Mouse (Mus musculus) limb, embryonic 15.5 days (tissue): ENCODE measurements around the gene Ntf5. TPM values are rescaled to one million over a fixed set of nuclear protein-coding genes. Genes with fewer than 3 reads are reported as not detected.
"Not testable (repeated sequence)": the region's sequence is repeated elsewhere in the genome, so short reads cannot be mapped to it uniquely, and the experiment has no call there.

Experiments
- ATAC-seq: fragments of 200-750 bp; cut with Nextera tagmentation; 2 replicates; pipeline ENCODE4 v1.8.0; 2017; ENCODE audit warnings: low read depth, moderate TSS enrichment; ENCODE audit not compliant: insufficient number of reproducible peaks, low FRiP score, low TSS enrichment
- H3K27ac ChIP-seq: fragments of 300-500 bp; sonication (generic); 2 replicates; pipeline ENCODE4 v1.5.1; 2015; ENCODE audit warnings: moderate library complexity, mild to moderate bottlenecking, inconsistent platforms
- H3K27me3 ChIP-seq: fragments of 300-500 bp; sonication (generic); 2 replicates; pipeline ENCODE4 v1.6.1; 2015; ENCODE audit warnings: inconsistent platforms
- H3K36me3 ChIP-seq: fragments of 300-500 bp; sonication (generic); 2 replicates; pipeline ENCODE4 v1.6.1; 2015; ENCODE audit warnings: inconsistent platforms
- H3K4me1 ChIP-seq: fragments of 300-500 bp; sonication (generic); 2 replicates; pipeline ENCODE4 v1.6.1; 2015; ENCODE audit warnings: inconsistent platforms
- H3K4me2 ChIP-seq: fragments of 300-500 bp; sonication (generic); 2 replicates; pipeline ENCODE4 v1.6.1; 2015; ENCODE audit warnings: mild to moderate bottlenecking, inconsistent platforms
- H3K4me3 ChIP-seq: fragments of 300-500 bp; sonication (generic); 2 replicates; pipeline ENCODE4 v1.5.1; 2015; ENCODE audit warnings: mild to moderate bottlenecking, inconsistent platforms
- H3K9ac ChIP-seq: fragments of 300-500 bp; sonication (generic); 2 replicates; pipeline ENCODE4 v1.6.1; 2015; ENCODE audit warnings: inconsistent platforms
- H3K9me3 ChIP-seq: fragments of 300-500 bp; sonication (generic); 2 replicates; pipeline ENCODE4 v1.6.1; 2016; ENCODE audit warnings: inconsistent platforms
- WGBS: fragments of 180-500 bp; shearing (Covaris S2); methylation state at CpG from one replicate; pipeline ENCODE4 v1.1.7; 2015; 5-methylcytosine and 5-hydroxymethylcytosine counted together
- polyA plus RNA-seq: library from polyadenylated mRNA; unstranded; fragments of >200 nt; fragmentation: Nextera tagmentation; extraction: Ambion mirVana; gene quantifications from 2 replicates; pipeline ENCODE4 v1.2.1, GENCODE M21; 2015

The Ntf5 gene
- polyA plus RNA-seq, 1 experiment from 2014 or later = 3.0 TPM

DNA sequence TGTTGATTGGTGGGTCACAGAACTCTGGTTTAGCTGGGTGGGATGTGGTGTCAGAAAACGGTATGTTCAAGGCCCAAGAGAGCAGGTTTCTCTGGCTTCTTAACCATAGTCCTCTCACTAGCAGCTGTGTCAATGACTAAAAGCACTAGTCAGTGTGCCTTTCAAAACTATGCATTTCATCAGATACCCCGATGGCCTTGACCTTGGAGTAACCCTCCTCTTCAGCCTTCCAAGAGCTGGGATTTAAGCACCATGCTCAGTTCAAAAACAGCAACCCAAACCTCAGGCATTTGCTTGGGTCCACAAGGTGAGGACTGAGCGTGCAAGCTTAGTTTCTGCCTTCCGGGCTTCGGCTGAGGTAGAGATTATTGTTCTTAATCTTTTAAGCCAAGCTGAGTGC, 41.1 kb upstream of the Ntf5 start:
- Histone ChIP-seq H3K4me2 (no peak overlapping the region), H3K27ac (no peak overlapping the region), H3K9ac (no peak overlapping the region), H3K4me3 (no peak overlapping the region), H3K4me1 (peaks cover 21% of the 10 kb centered on the region), H3K9me3 (no peaks in the 10 kb centered on the region), H3K36me3 (peaks cover 47% of the 10 kb centered on the region), H3K27me3 (peaks cover 26% of the 10 kb centered on the region)
- 81% methylated on average over 5 of the region's 5 CpGs for WGBS
- ATAC-seq = no peak

DNA sequence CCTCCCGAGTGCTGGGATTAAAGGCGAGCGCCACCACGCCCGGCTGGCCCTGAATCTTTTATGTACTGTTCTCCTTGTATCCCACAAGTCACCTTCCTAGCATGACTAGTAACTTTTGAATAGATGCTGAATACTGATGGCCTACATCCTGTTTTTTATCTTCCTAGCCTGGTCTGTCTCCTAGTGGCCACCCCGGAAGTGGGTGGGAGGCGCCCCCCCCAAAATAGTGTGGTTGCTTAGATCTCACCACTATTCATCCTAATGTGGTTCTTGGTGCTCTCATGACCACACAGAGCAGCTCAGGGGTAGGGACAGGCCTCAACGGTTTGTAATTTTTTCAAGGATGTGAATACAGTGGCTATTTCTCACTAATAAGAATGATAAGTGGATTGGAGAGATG, 38.9 kb upstream of the Ntf5 start:
- Histone ChIP-seq H3K36me3 (peaks cover 69% of the 10 kb centered on the region), H3K4me2 (no peak overlapping the region), H3K27ac (no peak overlapping the region), H3K4me3 (no peak overlapping the region), H3K9me3 (no peaks in the 10 kb centered on the region), H3K4me1 (peaks cover 12% of the 10 kb centered on the region), H3K27me3 (peaks cover 8% of the 10 kb centered on the region), H3K9ac (no peak overlapping the region)
- WGBS = 93% methylated on average over 8 of the region's 8 CpGs
- no peak for ATAC-seq

DNA sequence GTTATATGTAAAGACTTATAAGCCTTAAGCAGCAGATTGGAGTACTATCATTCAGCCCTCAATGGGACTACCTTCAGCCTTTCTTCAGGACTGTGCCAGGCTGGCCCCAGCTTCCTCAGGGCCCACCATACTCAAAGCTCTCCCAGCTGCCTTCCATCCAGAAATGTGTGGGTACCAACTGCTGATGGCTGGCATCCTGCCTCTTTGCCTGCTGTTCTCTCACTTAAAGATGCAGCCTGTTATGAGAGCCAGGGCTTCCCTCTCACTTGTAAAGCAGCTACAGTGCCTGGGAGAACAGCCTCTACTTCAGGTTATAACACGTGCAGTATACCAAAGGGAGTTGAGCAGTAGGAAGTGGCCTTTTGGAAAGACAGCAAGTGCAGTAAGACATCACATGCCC, 37.4 kb upstream of the Ntf5 start:
- peaks cover 83% of the 10 kb centered on the region for H3K36me3 ChIP-seq
- H3K27me3 ChIP-seq = no peaks in the 10 kb centered on the region

GRCm38 (mm10) chr7:45386077-45386476, 27.4 kb upstream of the Ntf5 start:
- Histone ChIP-seq H3K4me2 (no peak overlapping the region), H3K36me3 (peaks cover 96% of the 10 kb centered on the region), H3K4me3 (no peak overlapping the region), H3K27me3 (no peaks in the 10 kb centered on the region), H3K27ac (no peak overlapping the region), H3K9ac (no peak overlapping the region), H3K9me3 (no peaks in the 10 kb centered on the region), H3K4me1 (no peaks in the 10 kb centered on the region)
- WGBS = 75% methylated on average over 3 of the region's 3 CpGs
- no peak for ATAC-seq

More for the DNA sequence above, 37.4 kb upstream of the Ntf5 start:
- no peak overlapping the region for H3K4me2 ChIP-seq
- H3K27ac ChIP-seq = no peak overlapping the region
- WGBS = 80% methylated on average over 1 of the region's 1 CpGs
- no peak overlapping the region for H3K9ac ChIP-seq
- H3K9me3 ChIP-seq = no peaks in the 10 kb centered on the region
- H3K4me1 ChIP-seq = no peaks in the 10 kb centered on the region
- no peak for ATAC-seq
- H3K4me3 ChIP-seq = no peak overlapping the region

DNA sequence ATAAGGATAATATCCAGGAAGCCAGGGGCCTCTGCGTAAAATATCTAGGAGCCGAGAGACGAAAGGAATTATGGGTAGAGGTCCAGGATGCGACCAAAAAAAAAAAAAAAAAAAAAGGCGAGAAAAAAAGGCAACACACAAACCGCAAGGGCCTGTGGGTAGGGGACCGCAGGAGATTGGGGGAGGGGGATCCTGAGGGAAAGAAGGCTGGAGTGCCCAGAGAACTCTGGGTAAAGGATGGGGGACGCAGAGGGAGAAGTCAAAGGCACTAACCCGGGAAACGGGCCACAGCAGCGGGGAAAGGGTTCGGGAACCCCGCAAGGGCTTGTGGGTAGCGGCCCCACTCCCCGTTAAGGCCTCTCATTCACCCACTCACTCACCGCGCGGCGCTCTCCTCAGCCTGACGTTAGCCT, 18.4 kb upstream of the Ntf5 start:
- peak overlapping the region; percentile 76 for H3K4me3 ChIP-seq
- 0% methylated on average over 19 of the region's 20 CpGs for WGBS
- peaks cover 26% of the 10 kb centered on the region for H3K36me3 ChIP-seq
- ATAC-seq = peak; percentile 73
- peaks cover 20% of the 10 kb centered on the region for H3K4me1 ChIP-seq
- H3K4me2 ChIP-seq = peak overlapping the region; percentile 78
- H3K9ac ChIP-seq = peak overlapping the region; percentile 74
- no peaks in the 10 kb centered on the region for H3K27me3 ChIP-seq
- no peaks in the 10 kb centered on the region for H3K9me3 ChIP-seq
- H3K27ac ChIP-seq = peak overlapping the region; percentile 99

- peak within 1 kb of the TSS; percentile 78 for H3K4me2 ChIP-seq
- H3K9ac ChIP-seq = peak within 1 kb of the TSS; percentile 74
- peaks cover 20% of the 10 kb centered on the region for H3K4me1 ChIP-seq
- peak within 1 kb of the TSS; percentile 99 for H3K27ac ChIP-seq
- H3K9me3 ChIP-seq = no peaks in the 10 kb centered on the region
- WGBS = under 1% methylated on average over 60 of the region's 60 CpGs
- H3K4me3 ChIP-seq = peak within 1 kb of the TSS; percentile 76
- no peaks in the 10 kb centered on the region for H3K27me3 ChIP-seq
- peak; percentile 97 for ATAC-seq
- peaks cover 19% of the 10 kb centered on the region for H3K36me3 ChIP-seq
Observed at GRCm38 (mm10) chr7:45395578-45396336, 17.7 kb upstream of the Ntf5 start, which contains the start of gene Snrnp70. Gene Snrnp70, minus strand, starts transcription at chr7:45395742.

GRCm38 (mm10) chr7:45396337-45396775, 17.1 kb upstream of the Ntf5 start:
- peaks cover 15% of the 10 kb centered on the region for H3K36me3 ChIP-seq
- H3K9me3 ChIP-seq, H3K27me3 ChIP-seq, H3K9ac ChIP-seq: not testable (repeated sequence)
- peak overlapping the region; percentile 76 for H3K4me3 ChIP-seq
- peak overlapping the region; percentile 59 for H3K4me2 ChIP-seq
- 5% methylated on average over 3 of the region's 3 CpGs for WGBS
- ATAC-seq = 0 out of 2 replicates have a peak, but pooled peaks have one; percentile 13
- H3K4me1 ChIP-seq = peaks cover 20% of the 10 kb centered on the region
- peak overlapping the region; percentile 87 for H3K27ac ChIP-seq

DNA sequence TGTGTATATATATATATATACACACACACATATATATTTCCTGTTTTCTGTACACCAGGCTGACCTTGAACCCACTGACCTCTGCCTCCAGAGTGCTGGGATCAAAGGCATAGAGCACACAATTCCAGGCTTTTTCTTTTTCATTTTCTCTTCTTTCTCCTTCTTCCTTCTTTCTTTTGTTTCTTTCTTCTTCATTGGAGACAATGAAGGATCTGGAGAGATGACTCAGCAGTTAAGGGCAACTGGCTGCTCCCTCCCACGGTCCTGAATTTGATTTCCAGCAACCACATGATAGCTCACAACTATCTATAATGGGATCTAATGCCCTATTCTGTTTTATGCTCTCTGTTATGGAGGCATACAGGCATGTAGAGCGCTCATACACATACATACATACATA, 16.7 kb upstream of the Ntf5 start:
- Histone ChIP-seq H3K27me3 (no peaks in the 10 kb centered on the region), H3K4me3 (no peak overlapping the region), H3K36me3 (peaks cover 11% of the 10 kb centered on the region), H3K9me3 (no peaks in the 10 kb centered on the region), H3K9ac (no peak overlapping the region), H3K27ac (no peak overlapping the region), H3K4me2 (no peak overlapping the region), H3K4me1 (peaks cover 20% of the 10 kb centered on the region)
- WGBS = 88% methylated on average over 2 of the region's 2 CpGs
- no peak for ATAC-seq

- H3K4me3 ChIP-seq = no peak overlapping the region
- H3K27me3 ChIP-seq = peaks cover 18% of the 10 kb centered on the region
- no peaks in the 10 kb centered on the region for H3K36me3 ChIP-seq
- H3K4me1 ChIP-seq = peaks cover 14% of the 10 kb centered on the region
- H3K27ac ChIP-seq = no peak overlapping the region
- no peak overlapping the region for H3K4me2 ChIP-seq
- no peaks in the 10 kb centered on the region for H3K9me3 ChIP-seq
- 61% methylated on average over 10 of the region's 10 CpGs for WGBS
- no peak for ATAC-seq
- no peak overlapping the region for H3K9ac ChIP-seq
Observed at GRCm38 (mm10) chr7:45401521-45402085, 11.9 kb upstream of the Ntf5 start.

DNA sequence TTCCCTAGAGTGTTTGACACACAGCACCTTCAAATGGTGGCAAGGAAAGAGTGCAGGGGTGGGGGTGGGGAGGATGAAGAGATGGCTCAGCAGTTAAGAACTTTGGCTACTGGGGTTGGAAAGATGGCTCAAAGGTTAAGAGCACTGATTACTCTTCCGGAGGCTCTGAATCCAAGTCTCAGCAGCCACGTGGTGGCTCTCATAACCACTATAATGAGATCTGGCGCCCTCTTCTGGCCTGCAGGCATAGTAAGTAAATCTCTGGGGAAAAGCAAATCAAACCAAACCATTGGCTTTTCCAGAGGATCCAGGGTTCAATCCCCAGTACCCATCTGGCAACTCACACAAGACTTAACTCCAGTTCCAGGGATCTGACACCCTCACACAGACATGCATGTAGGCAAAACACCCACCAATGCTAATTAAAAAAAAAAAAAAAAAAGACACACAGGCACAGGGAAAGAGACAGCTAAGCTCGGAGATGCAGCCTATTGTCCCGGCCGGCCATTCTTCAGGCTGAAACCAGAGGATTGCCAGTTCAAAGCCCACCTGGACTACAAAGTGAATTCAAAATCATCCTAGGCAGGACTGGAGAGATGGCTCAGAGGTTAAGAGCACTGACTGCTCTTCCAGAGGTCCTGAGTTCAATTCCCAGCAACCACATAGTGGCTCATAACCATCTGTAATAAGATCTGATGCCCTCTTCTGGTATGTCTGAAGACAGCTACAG, 9.8 kb upstream of the Ntf5 start:
- H3K9ac ChIP-seq = no peak overlapping the region

DNA sequence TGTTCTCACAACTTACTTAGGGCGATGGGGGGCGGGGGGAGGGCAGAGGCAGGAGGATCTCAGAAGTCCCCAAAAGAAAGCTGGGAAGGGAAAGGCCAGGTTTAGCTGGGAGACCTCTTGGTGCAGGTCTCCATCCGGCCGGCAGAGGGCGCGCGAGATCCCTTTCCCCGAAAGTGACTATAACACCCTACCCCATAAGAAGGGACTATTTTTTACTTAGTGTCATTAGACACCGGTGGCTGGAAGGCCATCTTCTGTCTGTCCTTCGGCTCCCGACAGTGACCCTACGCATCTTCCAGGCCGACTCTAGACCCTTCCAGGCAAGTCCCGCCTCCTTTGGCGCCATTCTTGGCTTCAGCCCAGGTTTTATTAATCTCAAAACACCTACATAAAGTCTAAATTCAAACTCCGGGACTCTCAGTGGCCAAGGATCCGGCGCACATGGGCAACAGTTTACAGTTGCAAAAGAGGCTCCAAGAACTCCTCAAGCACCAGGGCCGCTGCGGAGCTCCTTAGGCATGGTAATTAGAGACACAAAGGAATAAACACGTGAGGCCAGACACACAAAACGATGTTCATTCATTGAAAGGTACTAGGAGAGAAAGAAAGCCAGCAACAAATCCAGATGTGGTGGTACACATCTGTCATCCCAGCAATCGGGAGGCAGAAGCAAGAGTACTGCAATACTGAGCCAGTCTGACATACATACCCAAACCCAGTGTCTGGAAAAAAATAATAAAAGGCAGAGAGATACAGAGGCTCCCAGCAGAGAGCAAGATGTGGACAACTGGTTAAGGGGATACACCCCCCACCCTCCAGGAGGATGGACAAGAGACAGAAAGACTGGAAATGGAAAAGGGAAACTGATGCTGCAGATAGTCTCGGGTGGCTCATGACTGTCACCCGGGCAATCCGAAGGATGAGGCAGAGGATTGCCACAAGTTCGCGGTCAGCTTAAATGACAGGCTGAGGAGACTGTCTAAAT, 8.1 kb upstream of the Ntf5 start, which contains the start of gene Kcna7:
TSS of gene Kcna7 (plus strand) at position 563 of the 985 bp plus-strand sequence.
- H3K36me3 ChIP-seq = no peaks in the 10 kb centered on the region
- H3K4me2 ChIP-seq = peak within 1 kb of the TSS; percentile 74
- H3K9me3 ChIP-seq = no peaks in the 10 kb centered on the region
- no peak within 1 kb of the TSS for H3K27ac ChIP-seq
- H3K4me1 ChIP-seq = peaks cover 17% of the 10 kb centered on the region
- no peak for ATAC-seq
- peak within 1 kb of the TSS; percentile 20; the same call in 1 of the 2 replicates for H3K9ac ChIP-seq
- H3K27me3 ChIP-seq = peaks cover 56% of the 10 kb centered on the region
- H3K4me3 ChIP-seq = peak within 1 kb of the TSS; percentile 44
- WGBS = 11% methylated on average over 28 of the region's 28 CpGs

More for the DNA sequence above, 9.8 kb upstream of the Ntf5 start:
- Histone ChIP-seq H3K27ac (no peak overlapping the region), H3K9me3 (no peaks in the 10 kb centered on the region), H3K27me3 (peaks cover 39% of the 10 kb centered on the region), H3K4me1 (peaks cover 17% of the 10 kb centered on the region), H3K4me2 (no peak overlapping the region), H3K4me3 (no peak overlapping the region), H3K36me3 (no peaks in the 10 kb centered on the region)
- no peak for ATAC-seq
- 43% methylated on average over 6 of the region's 6 CpGs for WGBS
